Mouse (Mus musculus): ENCODE results near the gene Gm28269. TPM values are rescaled to one million over a fixed set of nuclear protein-coding genes. Genes with fewer than 3 reads are reported as not detected.

Gene Gm28269
- not detected in 2 replicates for total RNA-seq (2012; rRNA removed)

DNA sequence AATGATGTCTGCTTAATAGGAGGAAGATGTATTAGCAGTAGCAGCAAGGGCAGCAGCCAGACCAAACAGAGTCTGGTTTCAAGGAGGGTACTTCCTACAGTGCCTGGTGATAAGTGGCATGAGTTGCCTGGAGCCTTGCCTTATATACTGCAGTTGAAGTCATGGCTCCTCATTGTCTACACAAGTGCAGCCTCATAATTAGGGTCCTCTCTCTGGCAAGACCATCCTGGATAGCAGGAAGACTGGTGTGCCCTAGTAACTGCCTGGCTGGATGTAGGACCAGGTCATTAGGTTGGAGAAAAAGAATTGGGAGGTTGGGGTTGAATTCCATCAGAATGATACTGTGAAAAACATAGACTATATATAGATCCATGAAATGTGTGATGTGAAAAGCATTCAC is at the start of gene Gm28269:
TSS of gene Gm28269 (minus strand) at position 101 of the 400 bp plus-strand sequence.
- no peak within 1 kb of the TSS for H3K9ac ChIP-seq (ENCODE audit: insufficient read depth, low read depth, low read length, poor library complexity, severe bottlenecking)
- no peak for DNase-seq (ENCODE audit: low read depth, low spot score)
- H3K4me1 ChIP-seq (ENCODE audit: control insufficient read depth in 2 of 2, insufficient read depth in 2 of 2, low read length in 2 of 2, poor library complexity in 1 of 2) = no peaks in the 10 kb centered on the region
- no peaks in the 10 kb centered on the region for H3K9me3 ChIP-seq (ENCODE audit: control insufficient read depth, insufficient read depth, low read depth, low read length)
- no peak within 1 kb of the TSS for H3K27ac ChIP-seq (ENCODE audit: insufficient read depth, low read depth, low read length, poor library complexity, severe bottlenecking)
- no peak within 1 kb of the TSS for H3K4me3 ChIP-seq (ENCODE audit: insufficient read depth in 1 of 2, low read depth in 1 of 2, low read length in 2 of 2, poor library complexity in 1 of 2, severe bottlenecking in 1 of 2)
- no peaks in the 10 kb centered on the region for H3K36me3 ChIP-seq (ENCODE audit: control insufficient read depth, insufficient read depth, low read length, poor library complexity, severe bottlenecking)
- no peak for TF ChIP-seq CHD2 (IDR thresholded peaks at IDR 0.05; ENCODE audit: low read depth, low read length)
- TF ChIP-seq MAFK (IDR thresholded peaks at IDR 0.05; ENCODE audit: insufficient read depth, low read depth, low read length) = no peak
- TF ChIP-seq HCFC1 (IDR thresholded peaks at IDR 0.05; ENCODE audit: borderline replicate concordance, insufficient read depth, low read length) = no peak
- no peak for TF ChIP-seq ZNF384 (IDR thresholded peaks at IDR 0.05; ENCODE audit: low read depth, low read length)
- TF ChIP-seq ZC3H11A (IDR thresholded peaks at IDR 0.05; ENCODE audit: borderline replicate concordance, low read depth, low read length) = no peak
- in situ Hi-C loops (cut with MboI; ENCODE audit: low sequenced_read_pairs in 2 of 2, unreplicated experiment in 2 of 2) = no loop called here

DNA sequence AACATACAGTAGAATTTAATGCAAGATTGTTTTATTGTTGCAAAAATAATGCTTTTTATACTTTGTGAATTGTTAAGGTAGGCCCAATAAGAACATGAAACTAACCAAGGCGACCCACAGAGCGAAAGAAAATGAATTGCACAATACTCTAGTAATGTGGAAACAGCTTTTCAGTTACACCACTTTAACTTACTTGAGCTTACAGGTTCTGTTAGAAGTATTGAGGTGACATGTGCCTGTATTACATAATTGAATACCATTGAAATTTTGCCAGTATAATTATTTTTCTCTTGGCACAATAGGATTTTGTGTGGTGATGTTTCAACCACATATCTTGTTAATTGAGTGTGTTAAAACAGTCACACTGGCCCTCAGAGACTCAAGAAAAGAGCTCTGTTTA is 28.0 kb downstream of the Gm28269 start:
- Histone ChIP-seq H3K4me3 (ENCODE audit: insufficient read depth in 1 of 2, low read depth in 1 of 2, low read length in 2 of 2, poor library complexity in 1 of 2, severe bottlenecking in 1 of 2) (no peak overlapping the region), H3K9me3 (ENCODE audit: control insufficient read depth, insufficient read depth, low read depth, low read length) (no peaks in the 10 kb centered on the region), H3K27ac (ENCODE audit: insufficient read depth, low read depth, low read length, poor library complexity, severe bottlenecking) (no peak overlapping the region), H3K36me3 (ENCODE audit: control insufficient read depth, insufficient read depth, low read length, poor library complexity, severe bottlenecking) (no peaks in the 10 kb centered on the region), H3K4me1 (ENCODE audit: control insufficient read depth in 2 of 2, insufficient read depth in 2 of 2, low read length in 2 of 2, poor library complexity in 1 of 2) (no peaks in the 10 kb centered on the region), H3K9ac (ENCODE audit: insufficient read depth, low read depth, low read length, poor library complexity, severe bottlenecking) (no peak overlapping the region)
- in situ Hi-C loops (cut with MboI; ENCODE audit: low sequenced_read_pairs in 2 of 2, unreplicated experiment in 2 of 2) = no loop called here
- TF ChIP-seq ZC3H11A (IDR thresholded peaks at IDR 0.05; ENCODE audit: borderline replicate concordance, low read depth, low read length) = no peak
- no peak for TF ChIP-seq CHD2 (IDR thresholded peaks at IDR 0.05; ENCODE audit: low read depth, low read length)
- TF ChIP-seq HCFC1 (IDR thresholded peaks at IDR 0.05; ENCODE audit: borderline replicate concordance, insufficient read depth, low read length) = no peak
- TF ChIP-seq ZNF384 (IDR thresholded peaks at IDR 0.05; ENCODE audit: low read depth, low read length) = no peak
- TF ChIP-seq MAFK (IDR thresholded peaks at IDR 0.05; ENCODE audit: insufficient read depth, low read depth, low read length) = no peak
- DNase-seq (ENCODE audit: low read depth, low spot score) = no peak

- TF ChIP-seq HCFC1 (IDR thresholded peaks at IDR 0.05; ENCODE audit: borderline replicate concordance, insufficient read depth, low read length) (no peak), ZNF384 (IDR thresholded peaks at IDR 0.05; ENCODE audit: low read depth, low read length) (no peak), CHD2 (IDR thresholded peaks at IDR 0.05; ENCODE audit: low read depth, low read length) (no peak), MAFK (IDR thresholded peaks at IDR 0.05; ENCODE audit: insufficient read depth, low read depth, low read length) (no peak), ZC3H11A (IDR thresholded peaks at IDR 0.05; ENCODE audit: borderline replicate concordance, low read depth, low read length) (no peak)
- Histone ChIP-seq H3K36me3 (ENCODE audit: control insufficient read depth, insufficient read depth, low read length, poor library complexity, severe bottlenecking) (no peaks in the 10 kb centered on the region), H3K9me3 (ENCODE audit: control insufficient read depth, insufficient read depth, low read depth, low read length) (no peaks in the 10 kb centered on the region), H3K4me1 (ENCODE audit: control insufficient read depth in 2 of 2, insufficient read depth in 2 of 2, low read length in 2 of 2, poor library complexity in 1 of 2) (no peaks in the 10 kb centered on the region), H3K27ac (ENCODE audit: insufficient read depth, low read depth, low read length, poor library complexity, severe bottlenecking) (no peak overlapping the region), H3K4me3 (ENCODE audit: insufficient read depth in 1 of 2, low read depth in 1 of 2, low read length in 2 of 2, poor library complexity in 1 of 2, severe bottlenecking in 1 of 2) (no peak overlapping the region), H3K9ac (ENCODE audit: insufficient read depth, low read depth, low read length, poor library complexity, severe bottlenecking) (no peak overlapping the region)
- no peak for DNase-seq (ENCODE audit: low read depth, low spot score)
- in situ Hi-C loops (cut with MboI; ENCODE audit: low sequenced_read_pairs in 2 of 2, unreplicated experiment in 2 of 2) = no loop called here
Observed at GRCm38 (mm10) chrX:21715293-21715692, 29.6 kb downstream of the Gm28269 start.

DNA sequence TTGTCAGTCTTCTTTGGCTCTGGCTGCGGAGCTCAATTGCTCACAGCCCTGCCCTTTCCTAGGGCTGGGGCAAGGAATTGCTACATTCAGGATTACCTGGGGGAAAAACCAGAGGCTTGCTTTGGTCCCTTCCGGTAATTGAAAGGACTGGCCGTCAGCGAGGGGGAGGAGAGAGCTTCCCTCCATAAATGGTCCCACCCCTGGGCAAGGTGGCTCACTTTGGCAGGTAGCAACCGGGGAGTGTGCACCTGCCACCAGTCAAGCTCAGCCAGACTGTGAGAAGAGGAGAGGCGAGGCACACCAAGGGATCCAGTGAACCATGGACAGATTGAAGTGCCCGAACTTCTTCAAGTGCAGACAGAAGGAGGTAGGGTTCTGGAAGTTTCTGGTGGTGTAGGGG is 30.1 kb downstream of the Gm28269 start, which contains the start of gene Slc6a14:
TSS of gene Slc6a14 (plus strand) at position 68 of the 400 bp plus-strand sequence.
- Histone ChIP-seq H3K9ac (ENCODE audit: insufficient read depth, low read depth, low read length, poor library complexity, severe bottlenecking) (no peak within 1 kb of the TSS), H3K4me1 (ENCODE audit: control insufficient read depth in 2 of 2, insufficient read depth in 2 of 2, low read length in 2 of 2, poor library complexity in 1 of 2) (no peaks in the 10 kb centered on the region), H3K36me3 (ENCODE audit: control insufficient read depth, insufficient read depth, low read length, poor library complexity, severe bottlenecking) (no peaks in the 10 kb centered on the region), H3K27ac (ENCODE audit: insufficient read depth, low read depth, low read length, poor library complexity, severe bottlenecking) (no peak within 1 kb of the TSS), H3K4me3 (ENCODE audit: insufficient read depth in 1 of 2, low read depth in 1 of 2, low read length in 2 of 2, poor library complexity in 1 of 2, severe bottlenecking in 1 of 2) (no peak within 1 kb of the TSS), H3K9me3 (ENCODE audit: control insufficient read depth, insufficient read depth, low read depth, low read length) (no peaks in the 10 kb centered on the region)
- in situ Hi-C loops (cut with MboI; ENCODE audit: low sequenced_read_pairs in 2 of 2, unreplicated experiment in 2 of 2) = no loop called here
- no peak for DNase-seq (ENCODE audit: low read depth, low spot score)
- TF ChIP-seq CHD2 (IDR thresholded peaks at IDR 0.05; ENCODE audit: low read depth, low read length) (no peak), ZNF384 (IDR thresholded peaks at IDR 0.05; ENCODE audit: low read depth, low read length) (no peak), HCFC1 (IDR thresholded peaks at IDR 0.05; ENCODE audit: borderline replicate concordance, insufficient read depth, low read length) (no peak), MAFK (IDR thresholded peaks at IDR 0.05; ENCODE audit: insufficient read depth, low read depth, low read length) (no peak), ZC3H11A (IDR thresholded peaks at IDR 0.05; ENCODE audit: borderline replicate concordance, low read depth, low read length) (no peak)

- TF ChIP-seq HCFC1 (IDR thresholded peaks at IDR 0.05; ENCODE audit: borderline replicate concordance, insufficient read depth, low read length) (no peak), MAFK (IDR thresholded peaks at IDR 0.05; ENCODE audit: insufficient read depth, low read depth, low read length) (no peak), ZC3H11A (IDR thresholded peaks at IDR 0.05; ENCODE audit: borderline replicate concordance, low read depth, low read length) (no peak), CHD2 (IDR thresholded peaks at IDR 0.05; ENCODE audit: low read depth, low read length) (no peak), ZNF384 (IDR thresholded peaks at IDR 0.05; ENCODE audit: low read depth, low read length) (no peak)
- Histone ChIP-seq H3K9me3 (ENCODE audit: control insufficient read depth, insufficient read depth, low read depth, low read length) (no peaks in the 10 kb centered on the region), H3K36me3 (ENCODE audit: control insufficient read depth, insufficient read depth, low read length, poor library complexity, severe bottlenecking) (no peaks in the 10 kb centered on the region), H3K9ac (ENCODE audit: insufficient read depth, low read depth, low read length, poor library complexity, severe bottlenecking) (no peak overlapping the region), H3K4me3 (ENCODE audit: insufficient read depth in 1 of 2, low read depth in 1 of 2, low read length in 2 of 2, poor library complexity in 1 of 2, severe bottlenecking in 1 of 2) (no peak overlapping the region), H3K4me1 (ENCODE audit: control insufficient read depth in 2 of 2, insufficient read depth in 2 of 2, low read length in 2 of 2, poor library complexity in 1 of 2) (0 out of 4 replicates have a peak, but pooled peaks cover 0 to 2% of the 10 kb centered on the region in 2 experiments), H3K27ac (ENCODE audit: insufficient read depth, low read depth, low read length, poor library complexity, severe bottlenecking) (no peak overlapping the region)
- in situ Hi-C loops (cut with MboI; ENCODE audit: low sequenced_read_pairs in 2 of 2, unreplicated experiment in 2 of 2) = no loop called here
- DNase-seq (ENCODE audit: low read depth, low spot score) = no peak
Observed at GRCm38 (mm10) chrX:21704470-21704869, 40.4 kb downstream of the Gm28269 start.
